Mouse (Mus musculus) heart, embryonic 14.5 days (tissue): ENCODE measurements around the gene Pla2r1. TPM values are rescaled to one million over a fixed set of nuclear protein-coding genes. Genes with fewer than 3 reads are reported as not detected.

Experiments used
- ATAC-seq: fragments of 200-750 bp; cut with Nextera tagmentation; 2 replicates; pipeline ENCODE4 v1.8.0; 2017; ENCODE audit warnings: low read depth, moderate TSS enrichment; ENCODE audit not compliant: insufficient number of reproducible peaks, insufficient read depth, low FRiP score
- H3K27ac ChIP-seq, 2 experiments: fragments of 200-500 bp in 1 of 2; fragments of 300-500 bp in 1 of 2; sonication (generic) in 1 of 2; replicated peaks in 1 of 2; 2 replicates each; pipeline ENCODE4 v1.5.1; 2012 to 2014; ENCODE audit warnings: low read depth in 2 of 2, low read length in 2 of 2, control low read depth in 1 of 2, mild to moderate bottlenecking in 1 of 2, mixed read lengths in 1 of 2; ENCODE audit not compliant: control insufficient read depth in 1 of 2, insufficient read depth in 1 of 2
- H3K27me3 ChIP-seq: fragments of 300-500 bp; sonication (generic); 2 replicates; pipeline ENCODE4 v1.6.1; 2014; ENCODE audit warnings: mild to moderate bottlenecking, low read length, control low read depth; ENCODE audit not compliant: control insufficient read depth, insufficient read depth
- H3K36me3 ChIP-seq: fragments of 300-500 bp; sonication (generic); 2 replicates; pipeline ENCODE4 v1.6.1; 2014; ENCODE audit warnings: mild to moderate bottlenecking, control low read depth, low read length, mixed read lengths; ENCODE audit not compliant: control insufficient read depth, insufficient read depth
- H3K4me1 ChIP-seq, 2 experiments: fragments of 200-500 bp in 1 of 2; fragments of 300-500 bp in 1 of 2; sonication (generic) in 1 of 2; 2 replicates each; pipeline ENCODE4 v1.6.1; 2012 to 2014; ENCODE audit warnings: low read length in 2 of 2, control low read depth in 1 of 2, mixed read lengths in 1 of 2; ENCODE audit not compliant: control insufficient read depth in 2 of 2, insufficient read depth in 2 of 2
- H3K4me2 ChIP-seq: fragments of 300-500 bp; sonication (generic); 2 replicates; pipeline ENCODE4 v1.6.1; 2014; ENCODE audit warnings: mild to moderate bottlenecking, low read length
- H3K4me3 ChIP-seq, 2 experiments: fragments of 200-500 bp in 1 of 2; fragments of 300-500 bp in 1 of 2; sonication (generic) in 1 of 2; 2 replicates each; pipeline ENCODE4 v1.5.1; 2012 to 2014; ENCODE audit warnings: low read length in 2 of 2, mild to moderate bottlenecking in 2 of 2, control low read depth in 1 of 2, low read depth in 1 of 2, moderate library complexity in 1 of 2; ENCODE audit not compliant: control insufficient read depth in 1 of 2, insufficient read depth in 1 of 2
- H3K9ac ChIP-seq: fragments of 300-500 bp; sonication (generic); 2 replicates; pipeline ENCODE4 v1.6.1; 2014; ENCODE audit warnings: mild to moderate bottlenecking, low read length
- H3K9me3 ChIP-seq: fragments of 300-500 bp; sonication (generic); 2 replicates; pipeline ENCODE4 v1.6.1; 2016; ENCODE audit warnings: low read length, control low read depth; ENCODE audit not compliant: control insufficient read depth
- WGBS: fragments of 180-500 bp; shearing (Covaris S2); extraction: QIAGEN DNeasy Blood & Tissue Kit; methylation state at CpG from one replicate; pipeline ENCODE4 v1.1.7; 2014; 5-methylcytosine and 5-hydroxymethylcytosine counted together
- polyA plus RNA-seq: library from polyadenylated mRNA; unstranded; fragments of >200 nt; fragmentation: Nextera tagmentation; extraction: Ambion mirVana; gene quantifications from 2 replicates; pipeline ENCODE4 v1.2.1, GENCODE M21; 2014

The Pla2r1 gene
- polyA plus RNA-seq, 1 experiment from 2014 or later: 3.6 TPM

- H3K36me3 ChIP-seq: no peaks in the 10 kb centered on the region
- no peak overlapping the region for H3K27ac ChIP-seq
- H3K4me3 ChIP-seq: no peak overlapping the region
- no peak overlapping the region for H3K9ac ChIP-seq
- H3K4me1 ChIP-seq: no peaks in the 10 kb centered on the region
- no peaks in the 10 kb centered on the region for H3K27me3 ChIP-seq
- no peak for ATAC-seq
- 49% methylated on average over 8 of the region's 8 CpGs for WGBS
- H3K4me2 ChIP-seq: no peak overlapping the region
- no peaks in the 10 kb centered on the region for H3K9me3 ChIP-seq
These were observed 138.8 kb downstream of the Pla2r1 start for GRCm38 (mm10) chr2:60414334-60414733.

GRCm38 (mm10) chr2:60413006-60413650, 140.0 kb downstream of the Pla2r1 start:
- H3K4me2 ChIP-seq: no peak overlapping the region
- ATAC-seq: no peak
- no peak overlapping the region for H3K9ac ChIP-seq
- no peak overlapping the region for H3K27ac ChIP-seq
- no peaks in the 10 kb centered on the region for H3K36me3 ChIP-seq
- WGBS: 78% methylated on average over 18 of the region's 18 CpGs
- no peaks in the 10 kb centered on the region for H3K27me3 ChIP-seq
- H3K9me3 ChIP-seq: no peaks in the 10 kb centered on the region
- no peak overlapping the region for H3K4me3 ChIP-seq
- H3K4me1 ChIP-seq: no peaks in the 10 kb centered on the region

DNA sequence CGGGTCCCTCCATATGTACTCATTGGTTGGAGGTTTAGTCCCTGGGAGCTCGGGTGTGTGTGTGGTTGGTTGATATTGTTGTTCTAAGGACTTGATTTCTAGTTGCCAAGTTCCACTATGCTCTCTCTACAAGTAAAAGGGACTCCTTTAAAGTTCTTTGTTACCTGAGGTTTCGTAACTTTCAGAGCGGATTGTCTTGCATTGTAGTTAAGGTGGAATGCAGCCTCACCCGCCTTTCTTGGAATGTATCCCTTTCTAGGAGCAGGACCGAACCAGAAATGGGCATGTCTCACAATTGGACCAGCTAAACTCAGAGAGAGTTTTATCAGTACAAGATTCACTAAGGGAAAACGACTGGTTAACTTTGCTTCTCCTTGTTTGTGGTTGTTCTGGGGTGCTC, 141.9 kb downstream of the Pla2r1 start:
- H3K27me3 ChIP-seq: no peaks in the 10 kb centered on the region
- H3K9ac ChIP-seq: no peak overlapping the region
- H3K4me2 ChIP-seq: no peak overlapping the region
- 82% methylated on average over 7 of the region's 7 CpGs for WGBS
- no peaks in the 10 kb centered on the region for H3K9me3 ChIP-seq
- H3K4me1 ChIP-seq: no peaks in the 10 kb centered on the region
- no peak overlapping the region for H3K4me3 ChIP-seq
- H3K36me3 ChIP-seq: no peaks in the 10 kb centered on the region
- H3K27ac ChIP-seq: no peak overlapping the region
- no peak for ATAC-seq

GRCm38 (mm10) chr2:60409989-60410763, 142.9 kb downstream of the Pla2r1 start:
- Histone ChIP-seq H3K9me3 (no peaks in the 10 kb centered on the region), H3K9ac (no peak overlapping the region), H3K4me1 (no peaks in the 10 kb centered on the region), H3K4me2 (no peak overlapping the region), H3K27ac (no peak overlapping the region), H3K4me3 (no peak overlapping the region), H3K36me3 (no peaks in the 10 kb centered on the region), H3K27me3 (no peaks in the 10 kb centered on the region)
- 69% methylated on average over 11 of the region's 11 CpGs for WGBS
- no peak for ATAC-seq

GRCm38 (mm10) chr2:60409194-60409593, 143.9 kb downstream of the Pla2r1 start:
- Histone ChIP-seq H3K9ac (no peak overlapping the region), H3K27ac (no peak overlapping the region), H3K9me3 (no peaks in the 10 kb centered on the region), H3K4me2 (no peak overlapping the region), H3K27me3 (no peaks in the 10 kb centered on the region), H3K4me3 (no peak overlapping the region), H3K4me1 (no peaks in the 10 kb centered on the region), H3K36me3 (no peaks in the 10 kb centered on the region)
- WGBS: 71% methylated on average over 6 of the region's 6 CpGs
- ATAC-seq: no peak

DNA sequence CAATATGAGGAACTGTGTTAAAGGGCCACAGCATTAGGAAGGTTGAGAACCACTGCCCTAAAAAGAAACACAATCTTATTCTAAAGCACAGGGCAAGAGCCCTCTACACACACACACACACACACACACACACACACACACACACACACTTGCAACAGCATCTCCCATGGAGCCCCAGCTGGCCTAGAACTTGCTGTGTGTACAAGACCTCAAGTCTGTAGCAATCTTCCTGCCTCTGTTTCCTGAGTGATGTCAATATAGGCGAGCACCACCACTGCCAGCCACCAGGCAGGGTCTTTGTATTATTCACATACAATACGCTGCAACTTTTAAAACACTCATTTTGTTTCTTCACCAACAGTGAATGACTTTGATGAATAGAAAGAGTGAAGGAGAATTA, 145.7 kb downstream of the Pla2r1 start:
- H3K27me3 ChIP-seq: no peaks in the 10 kb centered on the region
- H3K4me1 ChIP-seq: no peaks in the 10 kb centered on the region
- 80% methylated on average over 2 of the region's 2 CpGs for whole genome bisulfite sequencing
- H3K4me3 ChIP-seq: no peak overlapping the region
- no peaks in the 10 kb centered on the region for H3K36me3 ChIP-seq
- H3K9ac ChIP-seq: no peak overlapping the region
- H3K9me3 ChIP-seq: no peaks in the 10 kb centered on the region
- ATAC-seq: no peak
- H3K4me2 ChIP-seq: no peak overlapping the region
- H3K27ac ChIP-seq: no peak overlapping the region

GRCm38 (mm10) chr2:60405431-60405830, 147.7 kb downstream of the Pla2r1 start:
- H3K4me2 ChIP-seq: no peak overlapping the region
- H3K27ac ChIP-seq: no peak overlapping the region
- ATAC-seq: no peak
- H3K4me1 ChIP-seq: no peaks in the 10 kb centered on the region
- H3K9me3 ChIP-seq: no peaks in the 10 kb centered on the region
- no peaks in the 10 kb centered on the region for H3K27me3 ChIP-seq
- H3K36me3 ChIP-seq: no peaks in the 10 kb centered on the region
- H3K4me3 ChIP-seq: no peak overlapping the region
- 89% methylated on average over 5 of the region's 5 CpGs for WGBS
- H3K9ac ChIP-seq: no peak overlapping the region
